Mouse (Mus musculus): Measurements from ENCODE around the gene A330070K13Rik.

A330070K13Rik gene

DNA sequence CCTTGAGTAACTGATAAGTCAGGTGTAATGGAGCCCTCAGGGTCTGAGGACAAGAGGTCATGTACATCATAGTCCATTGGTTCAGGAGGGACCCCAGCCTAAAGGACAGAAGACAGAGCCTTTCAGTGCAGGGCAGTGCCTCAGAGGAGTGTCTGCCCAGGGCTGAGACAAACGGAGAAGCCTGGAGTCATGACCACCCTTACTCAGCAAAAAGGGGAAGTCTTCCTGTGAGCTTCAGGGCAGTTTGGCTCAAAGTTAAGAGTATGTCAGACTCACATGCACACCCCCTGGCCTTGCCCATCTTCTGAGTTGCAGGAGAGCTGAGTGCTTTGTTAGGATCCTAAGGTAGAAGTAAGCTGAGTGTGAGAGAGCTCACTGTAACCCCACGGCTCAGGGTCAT, 54.5 kb downstream of the A330070K13Rik start:
- DNase-seq, result no peak
